Mouse (Mus musculus): ENCODE results near the gene Uchl4.

DNA sequence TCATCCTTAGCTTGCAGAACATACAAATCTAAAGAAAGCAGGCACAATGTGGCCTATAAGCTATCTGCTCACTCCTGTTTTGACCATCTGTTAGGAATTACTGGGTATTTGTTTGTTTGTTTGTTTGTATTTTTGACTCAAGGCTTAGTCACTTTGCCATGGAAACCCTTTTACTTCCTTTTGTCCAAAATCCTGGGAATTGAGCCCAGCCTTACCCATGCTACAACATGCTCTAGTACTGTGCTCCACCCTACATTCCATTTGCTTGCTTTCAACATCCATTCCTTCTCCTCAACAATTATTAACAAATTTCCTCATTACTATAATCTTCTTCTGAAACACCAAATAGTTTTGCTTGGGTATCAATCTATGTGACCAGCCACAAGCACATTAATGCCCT is 32.1 kb upstream of the Uchl4 start:
- TF ChIP-seq GATA1 (IDR thresholded peaks at IDR 0.05; ENCODE audit: borderline replicate concordance, low read length) (no peak), CTCF (IDR thresholded peaks at IDR 0.05; ENCODE audit: low read depth, low read length) (no peak), TAL1 (conservative IDR thresholded peaks at IDR 0.05; ENCODE audit: low read depth, low read length) (no peak), POLR2AphosphoS5 (IDR thresholded peaks at IDR 0.05; ENCODE audit: insufficient replicate concordance, low read depth, low read length) (no peak), GATA2 (IDR thresholded peaks at IDR 0.05; ENCODE audit: borderline replicate concordance, low read depth, low read length) (no peak)
